Mouse (Mus musculus): ENCODE data around the gene Sgms2.

- no peak for TF ChIP-seq CTCF (IDR thresholded peaks at IDR 0.05; ENCODE audit: low read depth)
- TF ChIP-seq EP300 (IDR thresholded peaks at IDR 0.05; ENCODE audit: low read depth), result no peak
Observed at GRCm38 (mm10) chr3:131517756-131518155, 26.5 kb upstream of the Sgms2 start.

Measured in liver, postnatal 0 days (tissue).